ENCODE assay signal across 15 mouse cellular contexts in the genomic region with DNA sequence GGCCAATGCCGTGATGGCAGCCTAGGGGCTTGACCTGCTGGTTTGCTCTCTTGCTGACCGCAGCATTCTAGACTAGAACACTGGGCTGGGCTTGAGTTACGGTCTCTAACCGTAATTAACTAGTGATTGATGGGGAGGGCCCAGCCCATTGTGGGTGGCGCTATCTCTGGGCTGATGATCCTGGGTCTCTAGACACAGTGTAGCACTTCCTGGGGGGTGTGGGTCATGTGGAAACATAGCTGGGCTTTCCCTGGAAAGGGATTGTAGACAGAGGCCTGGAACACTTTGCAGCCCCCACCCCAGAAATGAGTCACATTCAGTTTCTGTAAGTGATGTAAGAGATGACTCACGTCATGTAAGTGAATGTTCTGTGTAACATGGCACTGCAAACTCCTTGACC. TPM values are rescaled to one million over a fixed set of nuclear protein-coding genes. Genes with fewer than 3 reads are reported as not detected.
DNase-seq lines count a peak whose midpoint lies in the region; ATAC-seq and TF ChIP-seq lines count a peak whose summit lies in the region.
"Had no signal": no experiment of that assay in that cellular context is flagged by ENCODE, and none has a peak within 500 bp of the region (broad histone marks: within the 10 kb centered on the region; RNA-seq: fewer than 3 reads in every experiment).

No protein-coding gene starts in this region.

- H3K27me3 ChIP-seq in liver, adult 2 months (ENCODE audit: control insufficient read depth, insufficient read depth, low read length): no peaks in the 10 kb centered on the region
- no peaks in the 10 kb centered on the region for H3K27me3 ChIP-seq in stomach, postnatal 0 days (ENCODE audit: control insufficient read depth, insufficient read depth, low read length)
- H3K27me3 ChIP-seq: forebrain, embryonic 12.5 days; heart, embryonic 13.5 days; liver, embryonic 13.5 days had no signal

- 0 out of 2 replicates have a peak, but pooled peaks have one; percentile 1 for TF ChIP-seq CTCF in liver, adult 2 months (IDR thresholded peaks at IDR 0.05; ENCODE audit: low read depth, low read length)
- no peak for TF ChIP-seq CTCF in stomach, postnatal 0 days (IDR thresholded peaks at IDR 0.05; ENCODE audit: low read depth)

- 73% methylated on average over 6 of the region's 6 CpGs for WGBS in liver, adult 2 months
- 37% methylated on average over 6 of the region's 6 CpGs for WGBS in stomach, postnatal 0 days

- peaks cover 11% of the 10 kb centered on the region for H3K36me3 ChIP-seq in liver, adult 2 months (ENCODE audit: control insufficient read depth, insufficient read depth, low read length)
- H3K36me3 ChIP-seq in stomach, postnatal 0 days (ENCODE audit: control insufficient read depth, insufficient read depth, low read length): no peaks in the 10 kb centered on the region

- H3K4me1 ChIP-seq in liver, adult 2 months (ENCODE audit: control insufficient read depth, insufficient read depth, low read length): no peaks in the 10 kb centered on the region
- H3K4me1 ChIP-seq in stomach, postnatal 0 days (replicated peaks; ENCODE audit: control insufficient read depth, insufficient read depth): no peaks in the 10 kb centered on the region
- H3K4me1 ChIP-seq: forebrain, embryonic 12.5 days; heart, embryonic 13.5 days; midbrain, embryonic 10.5 days had no signal

- no peak overlapping the region for H3K4me2 ChIP-seq in stomach, postnatal 0 days (replicated peaks; ENCODE audit: low read depth)
- H3K4me2 ChIP-seq: forebrain, embryonic 12.5 days; heart, embryonic 13.5 days; liver, embryonic 13.5 days had no signal

- no peak for TF ChIP-seq EP300 in stomach, postnatal 0 days (optimal IDR thresholded peaks at IDR 0.05)

- H3K9me3 ChIP-seq in stomach, postnatal 0 days (ENCODE audit: control insufficient read depth, low read length): no peaks in the 10 kb centered on the region
- H3K9me3 ChIP-seq: forebrain, embryonic 12.5 days; heart, embryonic 13.5 days; hindbrain, embryonic 10.5 days; liver, embryonic 13.5 days; midbrain, embryonic 10.5 days had no signal

- H3K27ac ChIP-seq in liver, adult 2 months (replicated peaks; ENCODE audit: insufficient read depth, low read depth, low read length): no peak overlapping the region
- no peak overlapping the region for H3K27ac ChIP-seq in stomach, postnatal 0 days (replicated peaks)
- H3K27ac ChIP-seq: forebrain, embryonic 12.5 days; heart, embryonic 13.5 days; hindbrain, embryonic 10.5 days; liver, embryonic 13.5 days; midbrain, embryonic 10.5 days had no signal

- H3K4me3 ChIP-seq in liver, adult 2 months (ENCODE audit: insufficient read depth, low read depth, low read length): no peak overlapping the region
- H3K4me3 ChIP-seq in stomach, postnatal 0 days (ENCODE audit: low read depth, low read length): no peak overlapping the region
- H3K4me3 ChIP-seq: forebrain, embryonic 12.5 days; heart, embryonic 13.5 days; hindbrain, embryonic 10.5 days; liver, embryonic 13.5 days; midbrain, embryonic 10.5 days had no signal

- ATAC-seq in stomach, postnatal 0 days (ENCODE audit: low FRiP score, low TSS enrichment): peak; percentile 71; the same call in 1 of the 2 replicates

- H3K9ac ChIP-seq in liver, adult 2 months (ENCODE audit: low read depth, low read length): no peak overlapping the region
- H3K9ac ChIP-seq in stomach, postnatal 0 days (ENCODE audit: low read length): no peak overlapping the region
- H3K9ac ChIP-seq: forebrain, embryonic 12.5 days; heart, embryonic 13.5 days; liver, embryonic 13.5 days had no signal

- TF ChIP-seq POLR2A in liver, adult 2 months (IDR thresholded peaks at IDR 0.05; ENCODE audit: extremely low read depth, insufficient read depth, low read length): no peak

- H3K79me2 ChIP-seq in liver, adult 2 months (ENCODE audit: control insufficient read depth, insufficient read depth, low read length): no peaks in the 10 kb centered on the region

- peak; percentile 54 for DNase-seq in embryo, embryonic 10 days (ENCODE audit: low spot score)
- no peak for DNase-seq in embryo, embryonic 11 days
- peak; percentile 13 for DNase-seq in liver, adult 2 months (ENCODE audit: extremely low read depth, low read depth, low spot score)
- no peak for DNase-seq in liver
- peak; percentile 24 for DNase-seq in embryo, embryonic 10.5 days (ENCODE audit: low spot score)
- no peak for DNase-seq in stomach, postnatal 0 days (ENCODE audit: low spot score)
- no peak for DNase-seq in urinary bladder, postnatal 36 days (ENCODE audit: low spot score in 2 of 2)
- no peak for DNase-seq in right cerebral cortex, adult 18-20 months
- DNase-seq: cerebellum, adult 11 months; cerebellum, postnatal 25 days; liver, embryonic 13.5 days had no signal

RNA-seq across cellular contexts. Expression of a gene that starts 48.9 kb away (rescaled TPM):
- 117 and 132 TPM in 2 replicates for total RNA-seq in liver, adult 2 months (2014; rRNA removed)
- polyA plus RNA-seq in liver, adult 2 months (2012; rRNA removed): 75.7 and 87.8 TPM in 2 replicates
- polyA plus RNA-seq in stomach, postnatal 0 days (2015; fragmentation: Nextera tagmentation; extraction: Ambion mirVana): 26.0 and 27.7 TPM in 2 replicates

Comparison
In these comparisons a context has a peak if more than half of its experiments do, and no peak if none do; other contexts are left out.
1. DNase-seq: peak in embryo, embryonic 10 days (single experiment), liver, adult 2 months (single experiment) and embryo, embryonic 10.5 days (single experiment); none in embryo, embryonic 11 days (single experiment), liver (single experiment), stomach, postnatal 0 days (single experiment), urinary bladder, postnatal 36 days (0 of 2) and right cerebral cortex, adult 18-20 months (single experiment).